Mouse (Mus musculus) spleen, adult 2 months (tissue): Measurements from ENCODE around the gene Spesp1. TPM values are rescaled to one million over a fixed set of nuclear protein-coding genes. Genes with fewer than 3 reads are reported as not detected.

ENCODE experiments used
- DNase-seq, 2 experiments: peaks; one replicate each; pipeline versions ENCODE4 v3.0.0 to v3.0.0-alpha.2; 2012 to 2021; ENCODE audit warnings: low spot score in 2 of 2, low read depth in 1 of 2
- H3K27ac ChIP-seq: fragments of 200-500 bp; 2 replicates; pipeline ENCODE4 v1.5.1; 2012; ENCODE audit warnings: low read length, inconsistent platforms; ENCODE audit not compliant: insufficient read depth
- H3K27me3 ChIP-seq: fragments of 200-500 bp; 2 replicates; pipeline ENCODE4 v1.6.1; 2012; ENCODE audit warnings: mild to moderate bottlenecking, moderate library complexity, low read length, inconsistent platforms; ENCODE audit not compliant: control insufficient read depth, insufficient read depth
- H3K36me3 ChIP-seq: fragments of 200-500 bp; 2 replicates; pipeline ENCODE4 v1.6.1; 2012; ENCODE audit warnings: mild to moderate bottlenecking, low read length, inconsistent platforms; ENCODE audit not compliant: control insufficient read depth, insufficient read depth
- H3K4me1 ChIP-seq: fragments of 200-500 bp; 2 replicates; pipeline ENCODE4 v1.6.1; 2011; ENCODE audit warnings: inconsistent platforms; ENCODE audit not compliant: control insufficient read depth, insufficient read depth, insufficient read length
- H3K4me3 ChIP-seq: fragments of 200-500 bp; 2 replicates; pipeline ENCODE4 v1.5.1; 2011; ENCODE audit warnings: mild to moderate bottlenecking, inconsistent platforms; ENCODE audit not compliant: insufficient read depth, insufficient read length; ENCODE audit errors: extremely low read depth
- CTCF ChIP-seq: fragments of 200-500 bp; IDR thresholded peaks from 2 replicates; pipeline ENCODE4 v1.5.1; 2011; ENCODE audit warnings: mild to moderate bottlenecking, inconsistent platforms; ENCODE audit not compliant: insufficient read depth, insufficient read length, insufficient replicate concordance; ENCODE audit errors: extremely low read depth
- POLR2A ChIP-seq: fragments of 200-500 bp; IDR thresholded peaks from 2 replicates; pipeline ENCODE4 v1.6.1; 2011; ENCODE audit warnings: low read depth, low read length, inconsistent platforms
- WGBS: fragments of 180-500 bp; shearing (Covaris S2); methylation state at CpG from one replicate; pipeline ENCODE4 v1.1.7; 2018; 5-methylcytosine and 5-hydroxymethylcytosine counted together
- polyA plus RNA-seq: library from polyadenylated mRNA; depleted of rRNA; stranded (reverse); fragments of >200 nt; gene quantifications from 2 replicates; pipeline ENCODE4 v1.2.3, GENCODE M21; 2012

Gene Spesp1
- polyA plus RNA-seq, 1 experiment: not detected

GRCm38 (mm10) chr9:62263652-62264051 is 18.4 kb downstream of the Spesp1 start:
- no peaks in the 10 kb centered on the region for H3K36me3 ChIP-seq
- no peak overlapping the region for H3K4me3 ChIP-seq
- no peak overlapping the region for H3K27ac ChIP-seq
- 87% methylated on average over 5 of the region's 5 CpGs for WGBS
- no peak for TF ChIP-seq POLR2A
- TF ChIP-seq CTCF: no peak
- H3K4me1 ChIP-seq: peaks cover 13% of the 10 kb centered on the region; the same call in 1 of the 2 replicates
- no peak for DNase-seq
- H3K27me3 ChIP-seq: no peaks in the 10 kb centered on the region

- Histone ChIP-seq H3K27ac (0 out of 2 replicates have a peak overlapping the region, but pooled peaks have one; percentile 32), H3K4me1 (peaks cover 15% of the 10 kb centered on the region; the same call in 1 of the 2 replicates), H3K36me3 (no peaks in the 10 kb centered on the region), H3K4me3 (no peak overlapping the region), H3K27me3 (no peaks in the 10 kb centered on the region)
- TF ChIP-seq CTCF (no peak), POLR2A (no peak)
- DNase-seq: peak in 1 of 2 experiments; percentile 29
- 17% methylated on average over 3 of the region's 3 CpGs for WGBS
These were observed 20.6 kb downstream of the Spesp1 start for GRCm38 (mm10) chr9:62261406-62261805.

- DNase-seq: peak in 1 of 2 experiments; percentile 23
- Histone ChIP-seq H3K4me1 (peaks cover 15% of the 10 kb centered on the region; the same call in 1 of the 2 replicates), H3K27me3 (no peaks in the 10 kb centered on the region), H3K4me3 (no peak overlapping the region), H3K36me3 (no peaks in the 10 kb centered on the region), H3K27ac (peak overlapping the region; percentile 56)
- TF ChIP-seq POLR2A (no peak), CTCF (no peak)
- 18% methylated on average over 5 of the region's 5 CpGs for WGBS
These were observed 21.0 kb downstream of the Spesp1 start for GRCm38 (mm10) chr9:62261006-62261405.

DNA sequence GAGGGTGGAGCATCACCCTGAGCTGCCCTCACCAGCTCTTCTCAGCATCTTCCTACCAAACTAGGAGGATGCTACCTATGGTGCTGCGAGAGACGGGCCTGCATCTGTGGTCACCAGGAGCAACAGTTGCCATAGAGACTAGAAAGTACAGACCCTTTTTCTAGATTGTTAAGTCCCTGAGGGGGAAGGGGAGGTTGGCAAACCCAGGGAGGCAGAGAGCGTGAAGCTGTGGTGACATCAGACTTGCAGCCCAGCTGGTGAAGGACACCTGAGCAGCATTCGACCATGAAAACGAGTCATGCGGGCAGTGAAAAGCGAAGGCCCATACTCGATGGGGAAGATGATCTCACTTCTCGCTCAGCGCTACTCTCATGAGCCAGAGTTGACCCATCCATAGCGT is 24.0 kb downstream of the Spesp1 start:
- H3K4me1 ChIP-seq: peaks cover 15% of the 10 kb centered on the region; the same call in 1 of the 2 replicates
- DNase-seq: no peak
- H3K27me3 ChIP-seq: no peaks in the 10 kb centered on the region
- no peak overlapping the region for H3K27ac ChIP-seq
- 69% methylated on average over 11 of the region's 11 CpGs for WGBS
- no peak for TF ChIP-seq CTCF
- no peak for TF ChIP-seq POLR2A
- H3K36me3 ChIP-seq: no peaks in the 10 kb centered on the region
- H3K4me3 ChIP-seq: no peak overlapping the region

- peak in 1 of 2 experiments; percentile 9 for DNase-seq
- no peak for TF ChIP-seq CTCF
- TF ChIP-seq POLR2A: no peak
- H3K27ac ChIP-seq: no peak overlapping the region
- H3K4me1 ChIP-seq: peaks cover 9% of the 10 kb centered on the region; the same call in 1 of the 2 replicates
- WGBS: 61% methylated on average over 9 of the region's 9 CpGs
- H3K4me3 ChIP-seq: no peak overlapping the region
- no peaks in the 10 kb centered on the region for H3K36me3 ChIP-seq
- no peaks in the 10 kb centered on the region for H3K27me3 ChIP-seq
These were observed 26.0 kb downstream of the Spesp1 start for GRCm38 (mm10) chr9:62255896-62256576.

DNA sequence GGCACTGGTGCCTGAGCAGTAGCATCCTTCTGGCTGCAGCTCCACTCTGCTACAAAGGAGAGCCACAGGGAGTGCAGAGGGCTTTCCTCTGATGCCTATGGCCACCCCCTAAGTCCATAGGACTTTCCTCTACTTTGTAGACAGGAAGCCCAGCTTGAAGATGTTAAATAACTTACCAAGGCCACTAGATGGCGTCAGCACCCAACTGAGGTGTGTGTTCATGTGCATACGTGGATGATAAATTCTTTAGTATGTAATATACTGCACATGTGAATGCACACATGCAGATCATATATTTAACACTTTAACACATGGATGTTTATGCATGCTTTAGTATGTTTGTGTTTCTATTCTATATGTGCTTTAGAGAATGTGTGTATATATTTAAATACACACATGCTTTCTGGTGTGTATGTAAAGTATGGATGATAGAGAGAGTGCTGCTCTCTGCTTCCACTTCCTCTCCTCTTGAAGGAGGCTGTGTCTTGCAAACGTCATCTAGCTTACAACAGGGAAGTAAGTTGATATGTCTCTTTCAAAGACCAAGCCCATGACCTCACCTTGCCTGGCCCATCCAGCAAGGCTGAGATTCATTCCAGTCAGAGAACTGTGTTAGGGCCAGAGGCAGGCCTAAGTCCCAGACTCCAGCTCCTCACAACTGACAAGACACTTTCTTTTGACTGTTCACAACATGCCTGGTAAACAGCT is 28.1 kb downstream of the Spesp1 start:
- TF ChIP-seq CTCF (no peak), POLR2A (no peak)
- 6% methylated on average over 3 of the region's 3 CpGs for WGBS
- Histone ChIP-seq H3K27ac (peak overlapping the region; percentile 25; the same call in 1 of the 2 replicates), H3K27me3 (no peaks in the 10 kb centered on the region), H3K4me3 (no peak overlapping the region), H3K36me3 (no peaks in the 10 kb centered on the region), H3K4me1 (peaks cover 2% of the 10 kb centered on the region; the same call in 1 of the 2 replicates)
- DNase-seq: peak in 1 of 2 experiments; percentile 29
